In the genomic region with DNA sequence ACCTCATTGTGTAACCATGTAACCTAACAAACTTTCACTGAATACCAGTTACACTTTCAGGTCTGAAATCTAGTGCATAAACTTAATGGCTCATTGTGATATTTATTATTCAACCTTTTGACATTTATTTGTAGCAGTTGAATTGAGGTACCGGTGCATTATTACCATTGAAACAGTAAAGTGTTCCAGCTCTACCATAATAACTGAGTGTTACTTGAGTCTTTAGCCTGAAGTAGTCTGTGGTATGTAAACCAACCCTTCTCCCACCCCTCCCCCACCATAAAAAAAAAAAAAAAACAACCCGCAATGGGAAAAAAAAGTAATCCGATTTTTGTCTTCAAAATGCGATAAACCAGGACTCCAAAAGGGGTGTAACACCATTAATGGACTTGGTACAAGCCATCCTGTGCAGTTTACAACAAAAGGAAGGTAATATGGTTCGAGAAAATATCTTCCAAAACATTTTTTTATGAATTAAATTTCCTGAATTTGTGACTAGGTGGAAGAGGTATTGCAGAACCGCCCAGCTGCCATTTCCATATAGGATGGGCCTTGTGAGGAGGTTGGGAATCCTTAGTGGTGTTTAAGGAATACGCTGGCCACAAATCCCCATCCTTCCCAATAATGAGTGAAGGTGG, we compare ENCODE assay signal across 8 mouse cellular contexts. TPM values are rescaled to one million over a fixed set of nuclear protein-coding genes. Genes with fewer than 3 reads are reported as not detected.
A peak's percentile ranks its signal among the peaks of the same experiment; 100 is the strongest.
DNase-seq lines count a peak whose midpoint lies in the region; ATAC-seq and TF ChIP-seq lines count a peak whose summit lies in the region.

No protein-coding gene starts in this region.

- H3K9me3 ChIP-seq in heart, embryonic 14.5 days (ENCODE audit: control insufficient read depth, low read length), result no peaks in the 10 kb centered on the region
- H3K9me3 ChIP-seq in heart, postnatal 0 days (replicated peaks; ENCODE audit: control insufficient read depth, low read length), result no peaks in the 10 kb centered on the region
- H3K9me3 ChIP-seq in liver, postnatal 0 days (ENCODE audit: low read length), result no peaks in the 10 kb centered on the region

- peak overlapping the region; percentile 99 for H3K9ac ChIP-seq in heart, embryonic 14.5 days (ENCODE audit: low read length)
- peak overlapping the region; percentile 97 for H3K9ac ChIP-seq in heart, postnatal 0 days (replicated peaks; ENCODE audit: low read depth, low read length)
- H3K9ac ChIP-seq in liver, postnatal 0 days (replicated peaks), result no peak overlapping the region

- no peak for TF ChIP-seq POLR2A in cortical plate, adult 2 months (IDR thresholded peaks at IDR 0.05; ENCODE audit: extremely low read depth, insufficient read depth, low read length)

- peak overlapping the region; percentile 94 for H3K4me2 ChIP-seq in heart, embryonic 14.5 days (ENCODE audit: low read length)
- H3K4me2 ChIP-seq in heart, postnatal 0 days (ENCODE audit: low read depth, low read length), result peak overlapping the region; percentile 78
- peak overlapping the region; percentile 93; the same call in 1 of the 2 replicates for H3K4me2 ChIP-seq in liver, postnatal 0 days (ENCODE audit: low read depth, low read length)

- peak overlapping the region; percentile 97 to 99 for H3K27ac ChIP-seq in heart, embryonic 14.5 days (replicated peaks in 1 of 2; ENCODE audit: control insufficient read depth in 1 of 2, insufficient read depth in 1 of 2, low read depth in 2 of 2, low read length in 2 of 2)
- H3K27ac ChIP-seq in cortical plate, adult 2 months (ENCODE audit: insufficient read depth, low read length), result no peak overlapping the region
- no peak overlapping the region for H3K27ac ChIP-seq in heart, postnatal 0 days (ENCODE audit: low read depth)
- no peak overlapping the region for H3K27ac ChIP-seq in liver, postnatal 0 days (ENCODE audit: low read depth)
- H3K27ac ChIP-seq in gastrocnemius, adult 2 months, result no peak overlapping the region

- no peak for TF ChIP-seq EP300 in heart, postnatal 0 days (IDR thresholded peaks at IDR 0.05; ENCODE audit: low read depth)
- no peak for TF ChIP-seq EP300 in liver, postnatal 0 days (IDR thresholded peaks at IDR 0.05; ENCODE audit: low read depth)

- intact Hi-C loops in gastrocnemius, adult 2 months (cut with DNase I), result no loop called here

- H3K36me3 ChIP-seq in heart, embryonic 14.5 days (ENCODE audit: control insufficient read depth, insufficient read depth, low read length), result no peaks in the 10 kb centered on the region
- H3K36me3 ChIP-seq in heart, postnatal 0 days (replicated peaks; ENCODE audit: control insufficient read depth, insufficient read depth, low read length), result no peaks in the 10 kb centered on the region
- no peaks in the 10 kb centered on the region for H3K36me3 ChIP-seq in liver, postnatal 0 days (replicated peaks; ENCODE audit: insufficient read depth, low read length)

- H3K4me1 ChIP-seq in heart, embryonic 14.5 days (ENCODE audit: control insufficient read depth in 2 of 2, insufficient read depth in 2 of 2, low read length in 2 of 2), result peaks cover 19 to 42% of the 10 kb centered on the region in 2 experiments
- no peaks in the 10 kb centered on the region; the same call in 1 of the 2 replicates for H3K4me1 ChIP-seq in cortical plate, adult 2 months (ENCODE audit: control insufficient read depth, insufficient read depth, low read length)
- H3K4me1 ChIP-seq in heart, postnatal 0 days (ENCODE audit: control insufficient read depth, insufficient read depth), result peaks cover 51% of the 10 kb centered on the region
- H3K4me1 ChIP-seq in liver, postnatal 0 days (ENCODE audit: insufficient read depth), result peaks cover 24% of the 10 kb centered on the region

- 18% methylated on average over 7 of the region's 7 CpGs for WGBS in heart, embryonic 14.5 days
- 16% methylated on average over 7 of the region's 7 CpGs for WGBS in heart, postnatal 0 days
- 50% methylated on average over 7 of the region's 7 CpGs for WGBS in liver, postnatal 0 days (ENCODE audit: insufficient replicate concordance)

- no peak for DNase-seq in heart, adult 18-20 months
- no peak for DNase-seq in heart, postnatal 0 days (ENCODE audit: low spot score)
- no peak for DNase-seq in liver, postnatal 0 days
- no peak for DNase-seq in gastrocnemius, adult 2 months
- no peak for DNase-seq in left cerebral cortex, adult 9 months (ENCODE audit: low spot score in 2 of 2)
- DNase-seq in adrenal gland, adult 2 months, result no peak

- TF ChIP-seq CTCF in cortical plate, adult 2 months (IDR thresholded peaks at IDR 0.05; ENCODE audit: extremely low read depth, insufficient read depth, low read length), result no peak
- no peak for TF ChIP-seq CTCF in heart, postnatal 0 days (IDR thresholded peaks at IDR 0.05; ENCODE audit: low read depth)
- no peak for TF ChIP-seq CTCF in liver, postnatal 0 days (IDR thresholded peaks at IDR 0.05; ENCODE audit: low read depth)
- no peak for TF ChIP-seq CTCF in gastrocnemius, adult 2 months (IDR thresholded peaks at IDR 0.05)

- H3K27me3 ChIP-seq in heart, embryonic 14.5 days (ENCODE audit: control insufficient read depth, insufficient read depth, low read length), result no peaks in the 10 kb centered on the region
- no peaks in the 10 kb centered on the region for H3K27me3 ChIP-seq in heart, postnatal 0 days (ENCODE audit: control insufficient read depth, insufficient read depth, low read length)
- H3K27me3 ChIP-seq in liver, postnatal 0 days (ENCODE audit: insufficient read depth, low read length), result peaks cover 49% of the 10 kb centered on the region

- H3K4me3 ChIP-seq in heart, embryonic 14.5 days (ENCODE audit: control insufficient read depth in 1 of 2, insufficient read depth in 1 of 2, low read depth in 1 of 2, low read length in 2 of 2), result peak overlapping the region; percentile 80 to 89; a peak in 3 of 4 replicates
- peak overlapping the region; percentile 87; the same call in 1 of the 2 replicates for H3K4me3 ChIP-seq in cortical plate, adult 2 months (ENCODE audit: insufficient read depth, low read length)
- H3K4me3 ChIP-seq in heart, postnatal 0 days (ENCODE audit: low read depth, low read length), result peak overlapping the region; percentile 95
- H3K4me3 ChIP-seq in liver, postnatal 0 days (ENCODE audit: low read depth, low read length), result no peak overlapping the region
- no peak overlapping the region for H3K4me3 ChIP-seq in gastrocnemius, adult 2 months

- ATAC-seq in heart, embryonic 14.5 days (ENCODE audit: insufficient number of reproducible peaks, insufficient read depth, low FRiP score, low read depth), result no peak
- no peak for ATAC-seq in heart, postnatal 0 days (ENCODE audit: insufficient read depth, low read depth)
- ATAC-seq in liver, postnatal 0 days, result no peak

RNA-seq across cellular contexts. Expression of gene Skida1, which starts 3.6 kb away (rescaled TPM):
- 4.7 and 6.4 TPM in 2 replicates for polyA plus RNA-seq in heart, embryonic 14.5 days (2014; fragmentation: Nextera tagmentation; extraction: Ambion mirVana)
- total RNA-seq in heart, adult 18-20 months (2021), result 1 to 10 TPM; 2.0 to 2.2 TPM
- polyA plus RNA-seq in cortical plate, adult 2 months (2012; rRNA removed), result 5.4 and 7.4 TPM in 2 replicates
- total RNA-seq in heart, postnatal 0 days (2014; rRNA removed; ENCODE audit: low replicate concordance), result 4.4 and 7.1 TPM in 2 replicates
- 2.2 and 2.4 TPM in 2 replicates for polyA plus RNA-seq in heart, postnatal 0 days (2015; fragmentation: Nextera tagmentation; extraction: Ambion mirVana)
- polyA plus RNA-seq in liver, postnatal 0 days (2015; fragmentation: Nextera tagmentation; extraction: Ambion mirVana), result 0.15 and 0.25 TPM in 2 replicates
- total RNA-seq in gastrocnemius, adult 2 months (2021), result under 1 TPM; 0.14 to 0.46 TPM
- total RNA-seq in adrenal gland, adult 2 months (2021), result 1 to 10 TPM; 2.3 to 3.8 TPM
- 1.8 and 3.1 TPM in 2 replicates for polyA plus RNA-seq in adrenal gland, adult 2 months (2012; rRNA removed)

RNA-seq across cellular contexts. Expression of gene A930004D18Rik, which starts 7.7 kb away (rescaled TPM):
- 5.8 and 8.9 TPM in 2 replicates for polyA plus RNA-seq in heart, embryonic 14.5 days (2014; fragmentation: Nextera tagmentation; extraction: Ambion mirVana)
- total RNA-seq in heart, adult 18-20 months (2021), result 1 to 10 TPM; 3.4 to 4.3 TPM
- 1.9 and 2.1 TPM in 2 replicates for polyA plus RNA-seq in cortical plate, adult 2 months (2012; rRNA removed)
- 3.5 and 7.8 TPM in 2 replicates for total RNA-seq in heart, postnatal 0 days (2014; rRNA removed; ENCODE audit: low replicate concordance)
- polyA plus RNA-seq in heart, postnatal 0 days (2015; fragmentation: Nextera tagmentation; extraction: Ambion mirVana), result 6.9 and 8.4 TPM in 2 replicates
- 0.76 and 0.99 TPM in 2 replicates for polyA plus RNA-seq in liver, postnatal 0 days (2015; fragmentation: Nextera tagmentation; extraction: Ambion mirVana)
- under 1 TPM; 0.20 to 0.59 TPM for total RNA-seq in gastrocnemius, adult 2 months (2021)
- total RNA-seq in adrenal gland, adult 2 months (2021), result 1 to 10 TPM in 1 of 2 experiments, under 1 TPM in 1; 0.92 to 3.3 TPM
- 0.42 and 0.70 TPM in 2 replicates for polyA plus RNA-seq in adrenal gland, adult 2 months (2012; rRNA removed)

RNA-seq across cellular contexts. Expression of gene Mllt10, which starts 9.8 kb away (rescaled TPM):
- polyA plus RNA-seq in heart, embryonic 14.5 days (2014; fragmentation: Nextera tagmentation; extraction: Ambion mirVana), result 24.4 and 27.1 TPM in 2 replicates
- total RNA-seq in heart, adult 18-20 months (2021), result 10 to 100 TPM; 31.0 to 33.4 TPM
- 37.1 and 38.0 TPM in 2 replicates for polyA plus RNA-seq in cortical plate, adult 2 months (2012; rRNA removed)
- 14.8 and 25.6 TPM in 2 replicates for total RNA-seq in heart, postnatal 0 days (2014; rRNA removed; ENCODE audit: low replicate concordance)
- polyA plus RNA-seq in heart, postnatal 0 days (2015; fragmentation: Nextera tagmentation; extraction: Ambion mirVana), result 22.1 and 24.8 TPM in 2 replicates
- 20.7 and 22.4 TPM in 2 replicates for polyA plus RNA-seq in liver, postnatal 0 days (2015; fragmentation: Nextera tagmentation; extraction: Ambion mirVana)
- total RNA-seq in gastrocnemius, adult 2 months (2021), result 10 to 100 TPM; 24.0 to 24.1 TPM
- 10 to 100 TPM; 42.8 to 44.6 TPM for total RNA-seq in adrenal gland, adult 2 months (2021)
- polyA plus RNA-seq in adrenal gland, adult 2 months (2012; rRNA removed), result 22.6 and 23.2 TPM in 2 replicates

RNA-seq across cellular contexts. Expression of gene H2al2a, which starts 48.5 kb away (rescaled TPM):
- polyA plus RNA-seq in heart, embryonic 14.5 days (2014; fragmentation: Nextera tagmentation; extraction: Ambion mirVana), result not detected in 2 replicates
- total RNA-seq in heart, adult 18-20 months (2021), result not detected
- polyA plus RNA-seq in cortical plate, adult 2 months (2012; rRNA removed), result 0.32 TPM in 1 of 2 replicates, not detected in the other
- total RNA-seq in heart, postnatal 0 days (2014; rRNA removed; ENCODE audit: low replicate concordance), result not detected in 2 replicates
- not detected in 2 replicates for polyA plus RNA-seq in heart, postnatal 0 days (2015; fragmentation: Nextera tagmentation; extraction: Ambion mirVana)
- polyA plus RNA-seq in liver, postnatal 0 days (2015; fragmentation: Nextera tagmentation; extraction: Ambion mirVana), result not detected in 2 replicates
- total RNA-seq in gastrocnemius, adult 2 months (2021), result not detected
- not detected for total RNA-seq in adrenal gland, adult 2 months (2021)
- polyA plus RNA-seq in adrenal gland, adult 2 months (2012; rRNA removed), result not detected in 2 replicates

Comparison
In these comparisons a context has a peak if more than half of its experiments do, and no peak if none do; other contexts are left out.
1. H3K27ac ChIP-seq: peak in heart, embryonic 14.5 days (2 of 2); none in cortical plate, adult 2 months (single experiment), heart, postnatal 0 days (single experiment), liver, postnatal 0 days (single experiment) and gastrocnemius, adult 2 months (single experiment).
2. H3K4me3 ChIP-seq: peak in heart, embryonic 14.5 days (2 of 2), cortical plate, adult 2 months (single experiment) and heart, postnatal 0 days (single experiment); none in liver, postnatal 0 days (single experiment) and gastrocnemius, adult 2 months (single experiment).
3. Peak in every context shown above with its lines, with median percentiles within 50 percentile points of each other: H3K4me2 ChIP-seq.